Mouse (Mus musculus) liver, embryonic 14.5 days (tissue): ENCODE results near the gene Xbp1.

Experiments used
- CTCF ChIP-seq: IDR thresholded peaks from 2 replicates; pipeline ENCODE4 v1.5.1; 2016; ENCODE audit warnings: antibody characterized with exemption, low read depth, control low read depth
- EP300 ChIP-seq: IDR thresholded peaks from 2 replicates; pipeline ENCODE4 v1.6.1; 2016; ENCODE audit warnings: antibody characterized with exemption, low read depth

- TF ChIP-seq CTCF, result no peak
- TF ChIP-seq EP300, result peak; percentile 69; the same call in 1 of the 2 replicates
Measured at GRCm38 (mm10) chr11:5571856-5572255, 51.4 kb downstream of the Xbp1 start.
